Mouse (Mus musculus): ENCODE data around the gene Pgam1.
"Not testable (repeated sequence)": the region's sequence is repeated elsewhere in the genome, so short reads cannot be mapped to it uniquely, and the experiment has no call there.

DNA sequence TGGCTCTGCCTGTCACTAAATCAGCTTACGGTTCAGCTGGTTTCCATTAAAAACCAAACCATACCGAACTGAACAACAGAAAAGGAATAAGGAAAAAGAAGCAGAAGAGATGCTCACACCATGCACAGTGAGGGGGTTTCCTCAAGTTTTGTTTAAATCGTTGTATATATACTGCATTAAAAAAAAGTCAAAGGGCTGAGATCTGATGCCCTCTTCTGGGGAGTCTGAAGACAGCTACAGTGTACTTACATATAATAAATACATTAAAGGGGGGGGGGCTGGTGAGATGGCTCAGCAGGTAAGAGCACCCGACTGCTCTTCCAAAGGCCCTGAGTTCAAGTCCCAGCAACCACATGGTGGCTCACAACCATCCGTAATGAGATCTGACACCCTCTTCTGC, 41.8 kb upstream of the Pgam1 start:
- TF ChIP-seq POLR2A, CTCF (IDR thresholded peaks at IDR 0.05; ENCODE audit: insufficient read depth, low read depth, low read length): not testable (repeated sequence)

All from olfactory bulb, adult 2 months (tissue).